Mouse (Mus musculus) WW6 (cell line): ENCODE results near the gene Grik5.

Experiments used
- DNase-seq: peaks from one replicate; pipeline ENCODE4 v3.0.0-alpha.2; 2013; ENCODE audit warnings: low read depth, low spot score

The Grik5 gene

DNA sequence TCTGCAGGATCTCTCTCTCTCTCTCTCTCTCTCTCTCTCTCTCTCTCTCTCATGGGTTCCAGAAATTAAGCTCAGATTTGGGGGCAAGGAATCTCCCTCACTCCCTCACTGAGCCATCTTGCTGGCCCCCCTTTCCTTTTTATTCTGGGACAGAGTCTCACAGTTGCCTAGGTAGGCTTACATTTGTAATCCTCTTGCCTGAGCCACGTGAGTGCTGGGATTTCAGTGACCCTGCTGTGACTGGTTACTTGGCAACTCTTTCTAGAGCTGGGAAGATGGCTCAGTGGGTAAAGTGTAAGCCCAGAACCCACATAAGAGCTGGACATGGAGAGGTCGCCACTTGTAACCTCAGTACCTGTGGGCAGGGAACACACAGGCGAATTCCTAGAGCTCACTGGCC, 40.6 kb downstream of the Grik5 start:
- no peak for DNase-seq

DNA sequence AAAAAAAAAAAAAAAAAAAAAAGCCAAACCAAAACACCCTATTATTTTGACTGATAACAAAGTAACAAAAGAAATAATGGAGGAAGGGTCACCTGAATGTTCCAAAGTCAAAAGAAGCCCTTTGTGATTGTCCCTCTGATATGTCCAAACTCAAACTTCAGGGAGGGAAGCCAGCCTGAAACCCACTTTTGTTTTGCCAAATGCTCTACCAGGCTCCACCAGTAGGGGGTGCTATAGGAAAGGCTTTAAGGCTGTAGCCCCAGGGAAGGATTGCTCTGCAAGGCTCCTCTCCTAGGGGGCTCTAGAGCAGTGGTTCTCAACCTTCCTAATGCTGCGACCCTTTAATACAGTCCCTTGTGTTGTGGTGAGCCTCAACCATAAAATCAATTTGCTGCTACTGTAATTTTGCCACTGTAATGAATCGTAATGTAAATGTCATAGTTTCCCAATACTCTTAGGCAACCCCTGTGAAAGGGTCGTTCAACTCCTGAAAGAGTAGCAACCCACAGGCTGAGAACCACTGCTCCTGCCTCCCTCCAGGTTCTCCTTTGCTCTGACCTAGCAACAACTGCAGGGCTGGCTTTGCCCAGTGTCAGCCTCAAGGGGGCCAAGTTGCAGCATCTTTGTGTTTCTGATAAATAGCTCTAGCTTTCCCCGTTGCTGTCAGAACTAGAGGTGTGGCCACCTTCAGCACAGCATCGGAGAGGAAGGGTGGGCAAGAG, 42.0 kb downstream of the Grik5 start:
- DNase-seq = peak; percentile 47

DNA sequence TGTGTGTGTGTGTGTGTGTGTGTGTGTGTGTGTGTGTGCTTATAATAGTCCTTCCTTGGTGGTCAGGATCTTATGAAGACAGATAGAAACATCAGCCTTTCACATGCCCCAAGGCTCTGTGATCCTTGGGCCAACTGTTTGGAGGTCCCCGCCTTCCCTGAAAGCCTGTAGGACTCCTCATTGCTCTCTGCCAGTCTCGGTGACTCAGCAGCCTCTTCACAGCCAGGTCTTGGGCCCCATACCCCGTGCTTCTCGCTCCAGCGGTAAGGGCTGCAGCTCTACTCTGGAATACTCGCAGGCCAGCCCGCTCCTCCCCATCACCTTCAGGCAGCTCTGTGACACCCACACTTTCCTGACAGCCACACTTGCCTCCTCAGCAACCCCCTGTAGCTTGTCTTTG, 45.7 kb downstream of the Grik5 start:
- DNase-seq = no peak

DNA sequence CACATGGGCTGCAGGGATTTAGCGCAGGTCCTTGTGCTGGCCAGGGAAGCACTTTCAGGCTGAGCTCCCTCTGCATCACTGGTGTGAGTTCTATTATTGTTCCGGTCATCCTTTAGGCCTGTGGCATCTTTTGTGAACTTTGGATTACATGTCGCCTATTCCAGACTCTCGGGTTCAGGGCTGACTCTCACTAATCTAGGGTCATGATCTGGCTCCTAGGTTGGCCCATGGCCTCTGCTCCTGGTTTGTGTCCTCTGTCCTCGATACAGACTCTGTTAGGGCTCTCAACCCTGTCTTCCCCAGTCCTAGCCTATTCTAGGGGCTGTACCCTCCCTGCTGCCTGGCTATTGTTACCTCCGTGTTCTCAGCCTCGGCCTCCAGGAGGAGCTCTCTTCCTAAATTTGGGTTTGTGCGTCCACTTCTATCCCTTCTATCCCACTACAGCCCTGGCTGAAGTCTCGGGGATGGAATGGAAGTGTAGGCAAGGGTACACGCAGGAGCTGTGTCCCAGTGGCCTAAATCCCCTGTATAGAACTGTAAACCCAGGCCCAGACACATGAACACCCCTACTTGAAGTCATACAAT, 46.2 kb downstream of the Grik5 start:
- no peak for DNase-seq

DNA sequence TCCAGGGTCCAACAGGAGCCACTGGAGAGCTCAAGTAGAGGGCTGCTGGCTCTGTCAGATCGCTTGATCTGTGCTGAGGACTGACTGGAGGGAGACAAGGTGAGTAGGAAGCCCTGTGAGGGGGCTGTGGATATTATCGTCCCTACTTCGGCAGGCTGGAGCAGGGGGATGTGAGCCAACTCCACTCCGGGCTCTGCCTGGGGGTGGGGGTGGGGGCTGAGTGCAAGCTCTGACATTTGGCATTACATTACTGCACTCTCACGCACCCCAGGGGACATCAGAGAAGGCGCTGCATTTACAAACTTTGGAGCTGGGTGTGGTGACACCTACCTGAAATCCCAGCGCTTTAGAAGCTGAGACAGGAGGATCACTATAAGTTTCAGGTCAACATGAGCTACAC, 60.6 kb downstream of the Grik5 start:
- DNase-seq = no peak

DNA sequence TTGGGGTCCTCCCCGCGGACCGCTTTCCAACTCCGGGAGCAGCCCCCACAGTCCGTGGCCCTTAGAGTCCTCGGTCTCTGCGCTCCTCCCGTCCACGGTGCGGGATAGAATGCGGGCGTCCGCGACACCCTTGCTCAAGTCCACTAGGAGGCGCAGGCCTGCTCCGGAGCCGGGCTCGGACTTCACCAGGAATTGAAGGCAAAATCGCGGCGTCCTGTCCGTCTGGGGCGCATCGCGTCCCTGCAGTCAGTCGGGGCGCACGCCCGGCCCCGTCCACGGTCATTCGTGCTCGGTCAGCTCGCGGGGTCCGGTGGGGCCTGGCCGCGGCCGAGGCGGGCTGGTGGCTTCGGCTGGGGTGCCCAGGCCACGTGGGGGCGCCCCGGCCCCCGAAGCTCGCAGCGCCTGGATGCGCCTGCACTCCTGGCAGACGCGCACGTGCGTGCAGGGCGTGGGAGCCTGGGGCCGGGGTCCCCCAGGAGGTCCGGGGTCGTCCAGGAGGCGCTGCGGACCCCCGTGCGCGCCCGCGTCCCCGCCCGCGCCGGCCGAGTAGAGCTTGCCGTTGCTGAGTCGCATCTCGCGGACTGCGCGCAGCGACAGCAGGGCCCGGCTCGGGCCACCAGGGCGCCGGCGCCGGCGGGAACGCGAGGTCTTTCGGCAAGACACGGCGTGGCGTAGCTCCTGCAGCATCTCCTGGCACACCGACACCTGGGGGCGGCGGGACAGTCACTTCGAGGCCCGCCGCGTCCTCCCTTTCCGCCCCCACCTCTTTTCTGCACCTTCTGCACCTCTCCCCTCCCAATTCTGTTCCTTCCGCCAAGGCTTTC, 61.8 kb downstream of the Grik5 start:
- DNase-seq = no peak

DNA sequence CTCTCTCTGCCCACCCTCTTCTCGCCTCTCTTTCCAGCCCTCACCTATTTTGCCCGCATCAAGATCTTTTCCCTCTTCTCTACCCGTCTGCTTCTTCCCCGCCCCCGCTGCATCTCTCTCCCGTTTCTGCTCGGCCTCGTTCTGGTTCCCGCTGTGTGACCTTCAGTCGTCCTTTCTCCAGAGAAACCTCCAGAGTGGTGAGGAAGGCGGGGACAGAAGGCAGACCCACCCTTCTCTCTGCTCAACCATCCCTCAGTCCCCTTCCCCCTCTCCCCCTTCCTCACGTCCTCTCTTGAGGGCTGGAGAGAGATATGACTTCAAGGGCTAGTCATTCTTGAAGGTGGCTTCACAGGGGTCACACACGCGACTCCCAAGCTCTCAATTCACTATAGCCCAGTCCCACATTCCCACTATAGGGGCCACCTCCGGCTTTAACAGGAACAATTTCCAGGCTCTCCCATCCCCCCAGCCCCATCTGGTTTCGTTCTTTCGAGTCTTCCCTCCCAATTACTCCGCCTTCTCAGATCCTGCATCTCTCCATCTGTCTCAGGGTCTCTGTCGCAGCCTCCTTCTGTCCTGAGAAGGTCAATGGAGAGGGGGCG, 62.9 kb downstream of the Grik5 start:
- DNase-seq = no peak

DNA sequence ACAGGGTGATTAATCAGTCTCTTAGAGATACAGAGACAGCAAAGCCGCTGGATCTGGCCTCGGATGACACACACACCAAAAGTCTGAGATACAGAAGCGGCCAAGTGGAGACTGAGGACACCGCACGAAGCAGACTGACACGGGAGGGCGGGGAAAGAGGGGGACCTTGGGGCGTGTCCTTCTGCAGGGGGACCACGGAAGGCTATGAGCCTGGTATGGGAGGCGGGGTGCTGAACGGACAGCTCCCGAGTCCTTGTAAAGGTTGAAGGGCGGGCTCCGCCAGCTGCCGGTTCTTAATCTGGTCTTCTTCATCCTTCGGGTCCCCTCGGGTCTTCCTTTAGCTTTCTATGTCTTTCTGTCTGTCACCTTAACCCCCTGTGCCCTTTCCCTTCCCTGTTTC, 63.5 kb downstream of the Grik5 start:
- no peak for DNase-seq

DNA sequence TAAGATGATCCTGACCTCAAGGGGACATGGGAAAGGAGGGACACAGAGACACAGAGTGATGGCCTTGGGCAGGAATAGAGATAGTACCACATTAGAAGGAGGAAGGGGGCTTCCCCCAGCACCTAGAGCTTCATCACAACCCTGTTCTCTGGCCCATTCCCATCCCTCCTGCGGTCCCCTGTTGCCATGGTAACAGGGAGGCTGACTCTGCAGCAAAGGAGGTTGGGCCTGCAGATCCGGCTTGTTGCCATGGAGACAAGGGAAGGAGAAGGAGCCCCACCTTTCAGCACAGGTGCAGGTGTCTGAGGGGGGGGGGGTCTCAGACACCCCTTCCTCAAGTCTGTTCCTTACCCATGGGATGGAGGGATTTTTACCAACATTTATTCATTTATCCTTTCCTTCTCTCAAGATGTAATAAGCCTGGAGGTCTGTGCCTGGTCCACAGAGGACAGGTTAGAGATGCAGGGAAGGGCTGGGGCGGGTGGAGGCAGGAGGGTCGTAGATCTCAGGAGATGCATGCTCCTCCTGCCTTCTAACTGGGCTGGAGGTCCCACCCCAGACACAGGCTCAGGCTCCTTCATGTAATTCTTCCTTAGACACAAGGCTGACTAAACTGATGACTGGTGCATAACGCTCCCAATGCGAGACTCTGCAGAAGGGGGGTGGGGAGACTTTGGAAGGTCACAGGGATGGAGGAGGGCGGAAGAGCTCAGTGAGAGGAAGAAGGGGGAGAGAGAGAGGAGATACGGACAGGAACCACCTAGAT, 64.4 kb downstream of the Grik5 start:
- no peak for DNase-seq

DNA sequence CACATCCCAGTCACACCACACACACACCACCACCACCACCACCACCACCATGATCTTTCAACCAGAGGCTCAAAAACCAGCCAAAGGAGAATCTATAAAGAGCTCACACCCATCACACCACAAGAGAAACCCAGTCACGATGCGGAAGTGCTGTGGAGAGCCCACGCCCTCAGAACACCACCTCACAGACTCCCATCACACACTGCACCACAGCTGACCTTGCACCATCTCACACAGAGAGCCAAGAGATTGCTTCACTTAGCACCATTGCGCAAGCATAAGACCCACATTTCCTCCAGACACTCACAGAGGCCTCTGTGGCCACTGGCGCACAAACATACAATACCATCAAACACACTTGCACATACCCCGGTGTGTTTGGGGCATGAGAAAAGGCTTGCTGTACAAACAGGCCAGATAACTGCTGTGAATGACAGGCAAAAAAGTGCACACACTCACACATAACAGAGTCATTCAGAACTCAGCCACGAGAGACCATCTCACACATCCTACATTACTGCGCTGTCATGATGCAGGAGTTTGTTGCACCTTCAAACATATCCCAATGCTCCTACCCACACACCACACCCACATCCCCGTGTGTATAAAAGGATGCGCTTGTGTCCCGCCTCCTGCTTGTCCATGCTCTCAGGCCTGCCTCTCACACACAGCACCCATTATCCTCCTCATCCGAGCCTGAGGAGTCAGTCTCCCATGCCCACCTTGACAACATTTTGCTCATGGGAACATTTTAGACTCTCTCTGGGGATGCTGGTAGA, 65.4 kb downstream of the Grik5 start:
- no peak for DNase-seq

DNA sequence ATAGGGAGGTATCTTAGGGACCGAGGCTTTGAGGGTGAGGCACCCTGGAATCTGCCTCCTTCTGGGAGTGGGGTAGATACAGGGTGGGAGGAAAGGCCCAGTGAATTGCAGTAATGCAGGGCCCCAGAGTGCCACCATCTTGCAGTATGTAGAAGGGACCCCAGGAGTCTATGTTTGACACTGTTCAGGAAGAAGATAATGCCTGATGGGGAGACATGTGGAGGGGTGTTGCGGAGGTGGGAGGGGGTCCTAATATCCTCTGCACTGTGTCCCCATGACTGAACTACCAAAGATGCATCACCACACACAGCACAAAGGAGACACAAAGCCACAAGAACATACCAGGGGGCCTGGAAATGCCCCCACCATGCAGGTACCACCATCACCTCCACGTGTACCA, 66.0 kb downstream of the Grik5 start:
- DNase-seq = no peak

DNA sequence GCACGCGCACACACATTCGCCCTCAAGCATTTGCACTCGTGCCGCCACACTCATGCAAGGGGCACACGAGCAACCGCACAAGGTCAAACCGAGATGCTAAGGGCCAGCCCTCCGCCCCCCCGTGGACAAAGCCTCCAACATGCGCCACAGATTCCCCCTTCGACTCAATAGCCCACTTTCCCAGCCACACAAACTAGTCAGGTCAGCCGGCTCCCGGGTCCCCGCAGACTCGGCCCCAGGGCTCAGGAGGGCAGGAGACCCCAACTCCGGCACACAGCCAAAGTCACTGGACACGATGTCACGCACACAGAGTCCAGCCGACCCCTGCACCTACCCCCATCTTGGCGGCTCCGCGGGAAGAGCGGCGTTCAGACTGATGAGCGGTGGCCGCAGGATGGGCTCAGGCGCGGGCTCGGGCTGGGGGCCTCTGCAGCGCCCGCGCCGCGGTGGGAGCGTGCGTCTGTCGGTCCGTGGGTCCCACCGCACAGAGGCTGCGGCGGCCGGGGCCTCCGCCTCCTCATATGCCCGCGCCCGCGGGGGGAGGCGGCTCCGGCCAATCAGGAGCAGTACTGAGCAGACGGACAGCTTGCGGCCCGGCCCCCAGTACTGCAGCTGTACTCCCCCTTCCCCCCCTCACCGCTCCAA, 66.6 kb downstream of the Grik5 start, which contains the start of gene Atp1a3:
Atp1a3 (minus strand) TSS at position 538 of the 645 bp plus-strand sequence.
- no peak for DNase-seq

DNA sequence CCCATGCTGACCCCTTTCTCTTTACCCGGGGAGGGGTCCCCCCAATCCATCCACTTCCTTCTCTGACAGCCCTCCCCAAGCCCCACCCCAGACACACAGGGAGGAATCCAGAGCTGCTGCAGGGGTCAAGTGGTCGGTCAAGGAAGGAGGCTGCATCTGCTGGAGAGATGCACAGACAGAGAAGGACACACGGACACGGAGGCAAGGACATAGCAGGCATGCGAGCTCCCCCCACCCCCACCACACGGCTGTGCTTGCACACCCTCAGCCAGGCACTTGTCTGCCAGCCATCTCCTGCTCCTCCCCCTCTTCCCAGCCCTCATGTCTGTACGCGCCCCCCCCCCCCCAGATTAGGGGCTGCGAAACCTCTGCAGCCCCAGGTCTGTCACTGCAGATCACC, 67.3 kb downstream of the Grik5 start:
- no peak for DNase-seq

DNA sequence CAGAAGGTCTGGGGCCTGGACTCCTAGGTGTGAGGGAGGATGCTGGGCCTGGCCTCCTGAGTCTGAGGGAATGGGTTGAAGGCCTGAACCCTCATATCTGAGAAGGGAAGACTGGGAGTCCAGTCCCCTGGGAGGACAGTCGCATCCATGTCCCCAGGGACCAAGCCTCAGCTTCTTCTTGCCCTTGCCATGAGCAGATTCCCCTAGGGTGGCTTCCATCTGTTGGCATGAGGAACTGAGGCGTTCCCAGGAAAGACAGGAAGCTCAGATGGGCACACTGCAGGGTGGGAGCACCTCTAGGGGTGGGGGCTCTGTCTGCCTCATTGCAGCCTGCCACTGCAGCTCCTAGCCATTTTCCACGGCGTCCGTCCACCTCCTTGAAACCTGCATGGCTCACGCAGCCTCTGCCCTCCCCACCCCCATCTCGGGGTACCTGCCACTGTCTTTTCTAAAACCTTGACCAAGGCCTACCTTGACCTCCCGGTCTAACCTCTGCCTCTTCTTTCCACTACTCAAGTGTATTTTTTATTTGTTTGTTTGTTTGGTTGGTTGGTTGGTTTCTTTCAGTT, 68.2 kb downstream of the Grik5 start:
- DNase-seq = no peak

DNA sequence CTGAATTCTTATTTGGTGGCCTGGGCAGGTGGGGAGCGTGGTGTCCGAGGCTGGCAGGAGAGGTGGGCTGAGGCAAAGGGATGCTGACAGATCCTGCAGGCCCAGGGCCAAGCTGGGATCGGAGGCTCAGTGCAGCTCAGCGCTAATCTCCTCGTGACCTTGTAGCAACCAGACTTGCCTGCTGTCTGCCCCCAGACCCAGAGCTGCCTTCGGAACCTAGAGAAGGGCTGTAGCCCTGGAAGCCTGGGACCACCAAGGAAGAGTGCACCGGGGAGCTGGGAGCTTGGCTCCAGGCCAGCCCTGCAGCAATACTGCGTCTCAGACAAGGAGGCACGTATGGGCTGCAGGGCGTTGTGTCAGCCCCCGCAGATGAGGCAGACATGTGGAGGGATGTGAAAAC, 68.9 kb downstream of the Grik5 start:
- DNase-seq = no peak

DNA sequence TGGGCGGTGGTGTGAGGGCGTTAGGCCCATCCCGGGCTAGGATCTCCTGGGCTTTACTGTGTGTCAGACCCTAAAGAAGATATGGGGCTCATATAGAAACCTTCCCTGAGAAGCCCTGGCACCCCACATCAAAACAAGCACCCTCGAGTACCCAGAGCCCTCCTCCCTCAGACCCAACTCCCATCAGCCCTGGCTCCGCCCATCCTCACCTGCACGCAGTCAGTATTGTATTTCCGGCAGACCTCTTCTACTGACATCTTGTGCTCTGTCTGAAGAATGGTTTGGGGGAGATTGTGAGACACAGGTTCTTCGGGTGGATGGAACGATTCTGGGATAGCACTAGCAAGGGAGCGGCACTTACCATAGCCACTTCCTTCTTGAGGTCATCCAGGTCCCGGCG, 71.4 kb downstream of the Grik5 start:
- DNase-seq = no peak

DNA sequence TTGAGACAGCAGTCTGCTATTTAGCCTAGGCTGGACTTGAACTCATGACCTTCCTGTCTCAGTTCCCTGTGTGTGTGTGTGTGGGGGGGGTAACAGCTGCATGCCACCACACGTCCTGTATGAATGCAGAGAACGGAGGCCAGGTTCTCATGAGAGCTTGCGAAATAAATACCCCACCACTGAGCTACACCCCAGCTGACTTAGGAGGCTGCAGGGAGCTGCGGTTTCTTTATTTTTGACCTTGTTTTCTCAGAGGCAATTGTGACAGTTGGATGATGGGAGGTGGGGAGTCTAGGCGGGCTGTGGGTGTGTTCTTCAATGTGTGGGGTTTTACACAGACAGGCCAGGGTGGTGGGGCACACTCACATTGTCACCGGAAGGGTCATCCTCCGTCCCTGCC, 71.9 kb downstream of the Grik5 start:
- DNase-seq = no peak

DNA sequence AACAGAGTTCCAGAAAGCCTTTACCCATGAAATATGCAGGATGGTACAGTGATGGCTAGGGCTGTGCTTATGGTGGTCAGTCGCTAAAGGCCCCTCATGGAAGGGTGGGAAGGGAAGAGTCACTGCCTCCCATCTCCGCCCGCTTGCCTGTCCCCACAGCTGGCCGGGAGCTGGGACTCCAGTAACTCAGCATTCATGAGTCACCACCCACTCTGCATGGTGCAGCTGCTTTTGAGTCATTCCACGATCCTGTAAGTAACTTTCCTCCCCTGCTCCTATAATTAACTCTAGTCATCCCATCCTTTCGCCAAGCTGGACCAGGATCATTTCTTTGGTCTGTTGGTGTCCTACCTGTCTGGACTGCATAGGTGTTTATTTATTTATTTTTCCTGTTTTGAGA, 79.1 kb downstream of the Grik5 start:
- no peak for DNase-seq

DNA sequence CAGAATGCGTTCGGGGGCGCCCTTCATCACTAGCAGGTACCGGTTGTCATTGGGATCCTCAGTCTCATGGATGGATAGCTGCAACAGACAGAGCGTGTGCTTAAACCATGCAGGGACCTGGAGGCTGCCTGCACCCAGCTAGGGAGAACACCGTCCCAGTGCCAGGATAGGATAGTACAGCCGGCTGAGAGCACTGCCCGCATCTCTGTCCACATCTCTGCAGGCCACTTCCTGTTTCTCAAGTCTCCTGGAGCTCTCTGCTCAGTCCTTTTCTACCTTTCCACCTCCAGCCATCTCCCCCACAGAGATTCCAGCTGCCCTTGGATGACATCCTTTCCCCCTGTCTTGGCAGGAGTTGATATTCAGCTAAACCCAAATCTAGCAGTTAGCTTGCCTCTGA, 81.7 kb downstream of the Grik5 start:
- DNase-seq = no peak

DNA sequence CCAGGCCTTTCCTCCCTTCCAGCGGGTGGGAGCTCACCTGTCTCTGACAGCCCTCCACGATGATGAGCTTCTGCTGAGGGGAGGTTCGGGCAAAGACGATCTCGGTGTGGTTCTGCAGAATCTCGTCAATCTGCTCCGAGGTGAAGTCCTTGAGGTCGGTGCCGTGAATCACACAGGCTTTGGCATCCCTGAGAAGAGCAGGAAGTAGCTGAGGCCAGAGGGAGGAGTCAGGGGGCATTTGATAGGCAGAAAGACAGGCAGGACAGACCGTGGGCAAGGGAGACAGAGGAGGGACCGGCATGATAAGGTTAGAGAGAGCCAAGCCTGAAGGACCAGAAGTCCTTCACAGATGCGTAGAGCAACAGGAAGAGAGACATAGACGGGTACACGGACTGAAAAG, 84.2 kb downstream of the Grik5 start:
- DNase-seq = no peak
